Mouse (Mus musculus) forebrain, postnatal 0 days (tissue): ENCODE results near the gene Gpr37l1. TPM values are rescaled to one million over a fixed set of nuclear protein-coding genes. Genes with fewer than 3 reads are reported as not detected.
"Not testable (repeated sequence)": the region's sequence is repeated elsewhere in the genome, so short reads cannot be mapped to it uniquely, and the experiment has no call there.

Experiments
- ATAC-seq: fragments of 200-750 bp; cut with Nextera tagmentation; 2 replicates; pipeline ENCODE4 v1.8.0; 2017; ENCODE audit warnings: mild to moderate bottlenecking, moderate library complexity
- DNase-seq: peaks from one replicate; pipeline ENCODE4 v3.0.0-alpha.2; 2015
- H3K27ac ChIP-seq: fragments of 300-500 bp; sonication (generic); 2 replicates; pipeline ENCODE4 v1.5.1; 2014; ENCODE audit warnings: low read depth, mild to moderate bottlenecking, antibody characterized with exemption, low read length, moderate library complexity, mixed read lengths
- H3K27me3 ChIP-seq: fragments of 300-500 bp; sonication (generic); 2 replicates; pipeline ENCODE4 v1.6.1; 2014; ENCODE audit warnings: mild to moderate bottlenecking, low read length, mixed read lengths; ENCODE audit not compliant: insufficient read depth
- H3K36me3 ChIP-seq: fragments of 300-500 bp; sonication (generic); 2 replicates; pipeline ENCODE4 v1.6.1; 2014; ENCODE audit warnings: mild to moderate bottlenecking, moderate library complexity; ENCODE audit not compliant: insufficient read depth
- H3K4me1 ChIP-seq: fragments of 300-500 bp; sonication (generic); 2 replicates; pipeline ENCODE4 v1.6.1; 2014; ENCODE audit warnings: antibody characterized with exemption; ENCODE audit not compliant: insufficient read depth
- H3K4me2 ChIP-seq: fragments of 300-500 bp; sonication (generic); 2 replicates; pipeline ENCODE4 v1.6.1; 2014; ENCODE audit warnings: low read depth, mild to moderate bottlenecking, moderate library complexity
- H3K4me3 ChIP-seq: fragments of 300-500 bp; sonication (generic); 2 replicates; pipeline ENCODE4 v1.5.1; 2014; ENCODE audit warnings: low read depth, low read length, mixed read lengths
- H3K9ac ChIP-seq: fragments of 300-500 bp; sonication (generic); 2 replicates; pipeline ENCODE4 v1.6.1; 2014; ENCODE audit warnings: mild to moderate bottlenecking
- H3K9me3 ChIP-seq: fragments of 300-500 bp; sonication (generic); 2 replicates; pipeline ENCODE4 v1.6.1; 2016; ENCODE audit warnings: low read length
- CTCF ChIP-seq: sonication (generic); IDR thresholded peaks from 2 replicates; pipeline ENCODE4 v1.5.1; 2016; ENCODE audit warnings: antibody characterized with exemption, control low read depth, low read depth
- WGBS: fragments of 180-500 bp; shearing (Covaris S2); extraction: QIAGEN DNeasy Blood & Tissue Kit; methylation state at CpG from one replicate; pipeline ENCODE4 v1.1.7; 2014; 5-methylcytosine and 5-hydroxymethylcytosine counted together
- polyA plus RNA-seq: library from polyadenylated mRNA; unstranded; fragments of >200 nt; fragmentation: Nextera tagmentation; extraction: Ambion mirVana; gene quantifications from 2 replicates; pipeline ENCODE4 v1.2.1, GENCODE M21; 2015
- total RNA-seq: library from RNA; depleted of rRNA; stranded (reverse); fragments of >200 nt; gene quantifications from 2 replicates; pipeline ENCODE4 v1.2.3, GENCODE M21; 2014; rRNA removed

Gene Gpr37l1
- total and polyA plus RNA-seq, 2 experiments from 2014 or later, result 5.9 to 7.6 TPM

DNA sequence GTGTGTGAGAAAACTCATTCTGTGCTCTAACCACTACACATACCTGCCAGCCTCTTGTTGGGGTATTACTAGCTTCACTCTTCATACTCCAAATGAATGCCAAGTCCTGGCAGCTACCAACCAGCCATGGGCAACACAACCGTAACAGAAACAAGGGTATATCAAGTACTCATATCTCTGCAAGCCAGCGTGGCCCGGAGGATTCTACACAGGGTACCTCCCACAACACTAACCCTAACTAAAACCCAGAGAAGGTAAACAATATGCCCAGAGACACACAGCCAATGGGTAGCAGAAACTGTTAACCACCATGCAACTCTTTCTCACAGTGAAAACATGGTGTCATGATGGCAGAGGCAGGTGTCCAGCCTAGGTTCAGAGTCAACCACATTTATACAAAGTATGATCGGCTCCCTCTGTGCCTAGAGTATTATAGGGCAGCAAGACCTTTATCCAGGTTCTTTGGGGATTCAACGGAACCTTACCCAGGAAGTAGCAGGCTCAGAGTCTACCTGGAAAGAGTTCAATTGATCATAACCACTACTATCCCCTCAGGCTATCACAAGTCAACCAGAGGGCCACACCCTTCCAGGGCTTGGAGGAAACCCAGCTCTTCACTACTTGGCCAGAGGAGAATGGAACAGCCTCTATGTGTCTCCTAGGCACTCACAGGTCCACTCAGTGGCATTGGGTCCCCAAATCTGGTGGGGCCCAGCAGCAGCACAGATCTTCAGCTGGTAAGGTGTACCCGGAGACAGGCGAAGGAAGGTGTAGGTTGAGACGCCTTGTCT, 42.7 kb downstream of the Gpr37l1 start:
- H3K9ac ChIP-seq, result no peak overlapping the region
- H3K4me1 ChIP-seq, result no peaks in the 10 kb centered on the region
- no peak for TF ChIP-seq CTCF
- no peaks in the 10 kb centered on the region for H3K9me3 ChIP-seq
- whole genome bisulfite sequencing, result 92% methylated on average over 8 of the region's 8 CpGs
- H3K27me3 ChIP-seq, result no peaks in the 10 kb centered on the region
- H3K36me3 ChIP-seq, result no peaks in the 10 kb centered on the region
- no peak overlapping the region for H3K4me3 ChIP-seq
- ATAC-seq (no peak), DNase-seq (no peak)
- no peak overlapping the region for H3K27ac ChIP-seq
- no peak overlapping the region for H3K4me2 ChIP-seq

- Histone ChIP-seq H3K27me3 (no peaks in the 10 kb centered on the region), H3K27ac (no peak overlapping the region), H3K4me3 (no peak overlapping the region), H3K9ac (no peak overlapping the region), H3K4me1 (no peaks in the 10 kb centered on the region), H3K36me3 (no peaks in the 10 kb centered on the region), H3K4me2 (no peak overlapping the region), H3K9me3 (no peaks in the 10 kb centered on the region)
- peak; percentile 89 for TF ChIP-seq CTCF
- 9% methylated on average over 8 of the region's 8 CpGs for WGBS
- peak; percentile 65; the same call in 1 of the 2 replicates for ATAC-seq
- DNase-seq, result peak; percentile 61
Observed at GRCm38 (mm10) chr1:135112661-135113060, 54.8 kb downstream of the Gpr37l1 start.

DNA sequence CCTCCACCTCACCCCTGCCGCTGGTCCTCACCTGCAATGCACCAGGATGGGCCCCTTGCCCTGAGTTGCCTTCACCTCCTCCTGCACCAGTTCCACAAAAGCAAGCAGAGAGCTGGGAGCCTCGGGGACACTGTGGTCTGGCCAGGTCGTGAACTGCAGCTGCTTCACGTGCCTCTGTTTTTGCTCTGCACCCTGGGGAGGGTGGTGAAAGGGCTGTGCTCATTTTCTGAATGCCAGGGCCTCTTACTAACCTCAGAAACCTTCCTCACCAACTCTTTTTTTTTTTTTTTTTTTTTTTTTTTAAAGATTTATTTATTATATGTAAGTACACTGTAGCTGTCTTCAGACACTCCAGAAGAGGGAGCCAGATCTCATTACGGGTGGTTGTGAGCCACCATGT, 56.2 kb downstream of the Gpr37l1 start:
- not testable (repeated sequence) for H3K27me3 ChIP-seq

More for the DNA sequence above, 56.2 kb downstream of the Gpr37l1 start:
- not testable (repeated sequence) for H3K4me3 ChIP-seq, H3K9me3 ChIP-seq, DNase-seq, H3K9ac ChIP-seq, H3K4me1 ChIP-seq, H3K4me2 ChIP-seq, H3K36me3 ChIP-seq, ATAC-seq, H3K27ac ChIP-seq
- 56% methylated on average over 4 of the region's 5 CpGs for WGBS

Other genes with a start within 250 kb of the Gpr37l1 start
- 35.1 and 39.9 TPM in 2 replicates for gene Ppp1r12b, start 211.7 kb downstream of the Gpr37l1 start, total RNA-seq
- 8.3 and 12.4 TPM in 2 replicates for gene Ppp1r12b, start 211.7 kb downstream of the Gpr37l1 start, polyA plus RNA-seq
- 5.7 and 5.8 TPM in 2 replicates for gene Ube2t, start 205.1 kb downstream of the Gpr37l1 start, total RNA-seq
- 8.7 and 9.0 TPM in 2 replicates for gene Ube2t, start 205.1 kb downstream of the Gpr37l1 start, polyA plus RNA-seq
- 1.8 and 2.8 TPM in 2 replicates for gene Lgr6, start 62.4 kb downstream of the Gpr37l1 start, total RNA-seq
- 1.1 and 1.6 TPM in 2 replicates for gene Lgr6, start 62.4 kb downstream of the Gpr37l1 start, polyA plus RNA-seq
- 0.10 and 0.31 TPM in 2 replicates for gene Ptpn7, start 35.0 kb downstream of the Gpr37l1 start, total RNA-seq
- gene Ptpn7, start 35.0 kb downstream of the Gpr37l1 start, polyA plus RNA-seq, result 0.12 and 0.15 TPM in 2 replicates
- gene Arl8a, start 20.9 kb downstream of the Gpr37l1 start, total RNA-seq, result 315 and 344 TPM in 2 replicates
- gene Arl8a, start 20.9 kb downstream of the Gpr37l1 start, polyA plus RNA-seq, result 428 and 457 TPM in 2 replicates
- gene Elf3, start 90.9 kb upstream of the Gpr37l1 start, total RNA-seq, result 0.08 TPM in 1 of 2 replicates, not detected in the other
- gene Elf3, start 90.9 kb upstream of the Gpr37l1 start, polyA plus RNA-seq, result 0.21 and 0.31 TPM in 2 replicates
- 61.6 and 63.9 TPM in 2 replicates for gene Rnpep, start 116.4 kb upstream of the Gpr37l1 start, total RNA-seq
- gene Rnpep, start 116.4 kb upstream of the Gpr37l1 start, polyA plus RNA-seq, result 43.5 and 49.2 TPM in 2 replicates
- gene Timm17a, start 146.1 kb upstream of the Gpr37l1 start, total RNA-seq, result 29.9 and 36.1 TPM in 2 replicates
- 141 and 151 TPM in 2 replicates for gene Timm17a, start 146.1 kb upstream of the Gpr37l1 start, polyA plus RNA-seq
- gene Lmod1, start 157.1 kb upstream of the Gpr37l1 start, total RNA-seq, result 0.31 and 0.52 TPM in 2 replicates
- gene Lmod1, start 157.1 kb upstream of the Gpr37l1 start, polyA plus RNA-seq, result 0.21 TPM in 2 replicates
- 80.9 and 98.2 TPM in 2 replicates for gene Shisa4, start 207.6 kb upstream of the Gpr37l1 start, total RNA-seq
- 97.6 and 120 TPM in 2 replicates for gene Shisa4, start 207.6 kb upstream of the Gpr37l1 start, polyA plus RNA-seq